Mouse (Mus musculus) megakaryocyte, embryonic 14.5 days (primary cell): ENCODE measurements around the gene Celf5.

ENCODE experiments used
- FLI1 ChIP-seq: IDR thresholded peaks from 2 replicates; pipeline ENCODE4 v1.6.1; 2012; ENCODE audit warnings: low read length, inconsistent platforms, mixed read lengths
- GATA1 ChIP-seq: IDR thresholded peaks from 3 replicates; pipeline ENCODE4 v1.6.1; 2012; ENCODE audit warnings: mixed read lengths, low read length, inconsistent platforms, borderline replicate concordance

DNA sequence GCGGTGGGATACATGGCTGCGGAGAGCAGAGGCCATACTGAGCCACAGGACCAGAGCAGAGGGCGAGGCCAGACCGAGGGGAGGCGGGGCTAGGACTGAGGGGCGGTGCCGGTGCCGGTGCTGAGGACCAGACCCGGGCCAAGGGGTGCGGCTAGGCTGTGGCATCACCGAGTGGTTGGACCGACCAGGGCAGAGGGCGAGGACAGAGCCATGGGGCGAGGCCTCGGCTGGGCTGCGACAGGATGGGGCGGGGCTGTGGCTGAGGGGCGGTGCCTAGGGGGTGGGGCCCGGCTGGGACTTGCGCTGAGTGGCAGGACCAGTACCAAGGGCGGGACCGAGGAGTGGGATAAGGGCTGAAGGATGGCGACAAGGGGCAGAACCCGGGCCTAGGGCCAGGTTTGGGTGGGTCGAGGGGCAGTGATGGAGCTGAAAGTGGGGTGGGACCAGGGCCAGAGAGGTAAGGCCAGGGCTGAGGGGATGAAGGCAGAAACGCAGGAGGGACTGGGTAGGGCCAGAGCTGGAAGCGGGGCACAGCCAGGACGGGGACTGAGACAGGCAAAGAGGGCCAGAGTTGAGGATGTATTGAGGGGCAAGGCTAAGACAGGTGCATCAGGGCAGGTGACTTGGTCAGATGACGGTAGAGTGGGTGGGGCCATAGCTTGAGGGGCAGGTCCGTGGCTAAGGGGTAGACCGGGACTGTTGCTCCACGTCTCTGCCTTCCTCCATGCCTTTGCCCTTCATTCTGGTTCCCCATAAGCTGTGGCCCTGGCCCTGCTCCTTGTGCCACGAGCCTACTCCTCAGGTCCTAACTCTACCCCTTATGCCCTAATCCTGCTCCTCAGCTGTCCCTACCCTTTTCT is 17.9 kb downstream of the Celf5 start:
- TF ChIP-seq GATA1, result no peak
- no peak for TF ChIP-seq FLI1
